Mouse (Mus musculus) lung, adult 2 months (tissue): ENCODE data around the gene Pygo2.

Source experiments
- CTCF ChIP-seq: fragments of 200-500 bp; IDR thresholded peaks from 2 replicates; pipeline ENCODE4 v1.5.1; 2011; ENCODE audit warnings: mild to moderate bottlenecking, low read length, control low read depth; ENCODE audit not compliant: insufficient read depth
- POLR2A ChIP-seq: fragments of 200-500 bp; IDR thresholded peaks from 2 replicates; pipeline ENCODE4 v1.6.1; 2011; ENCODE audit warnings: low read depth, mild to moderate bottlenecking, control low read depth, low read length, borderline replicate concordance; ENCODE audit errors: extremely low read depth

GRCm38 (mm10) chr3:89385451-89385850 lies 44.6 kb upstream of the Pygo2 start:
- TF ChIP-seq POLR2A, result no peak
- no peak for TF ChIP-seq CTCF
